Mouse (Mus musculus) v-Abl transformed pro-B cells (cell line): Measurements from ENCODE around the gene Itga3.

Source experiments
- in situ Hi-C, 2 experiments: fragments of 400-800 bp; cut with MboI; formaldehyde crosslinking; loops; one replicate each; pipeline ENCODE4 v1.15.1; 2025; ENCODE audit not compliant: unreplicated experiment in 2 of 2

The Itga3 gene

DNA sequence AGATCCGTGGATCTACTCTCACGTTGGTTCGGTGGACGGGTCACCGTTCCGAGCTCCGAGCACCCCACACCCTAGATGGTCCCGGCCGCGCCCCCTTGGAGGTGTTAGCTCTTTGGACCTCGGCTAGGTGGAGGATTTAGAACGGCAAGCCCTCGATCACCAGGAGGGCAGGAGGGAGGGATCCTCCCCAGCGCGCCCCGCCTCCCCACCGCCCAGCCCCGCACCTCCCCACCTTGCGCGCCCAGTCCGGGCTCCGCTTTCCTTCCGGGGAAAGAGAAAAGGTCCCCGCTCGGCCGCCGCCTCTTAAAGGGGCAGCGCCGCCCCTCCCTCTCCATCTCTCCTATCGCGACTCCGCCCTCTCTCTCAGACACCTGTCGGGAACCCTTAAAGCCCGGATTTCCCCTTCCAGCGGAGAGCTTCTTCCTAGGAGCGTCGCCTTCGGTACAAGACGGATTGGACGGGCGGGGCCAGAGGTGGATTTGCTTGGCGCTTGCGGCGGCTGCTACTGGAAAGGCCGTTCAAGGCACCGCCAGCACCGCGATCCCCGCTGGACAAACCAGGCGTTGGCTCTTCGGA, at the start of gene Itga3:
Gene Itga3, minus strand, starts transcription at position 266 of the 576 bp plus-strand sequence.
- in situ Hi-C loops, result no loop called here

DNA sequence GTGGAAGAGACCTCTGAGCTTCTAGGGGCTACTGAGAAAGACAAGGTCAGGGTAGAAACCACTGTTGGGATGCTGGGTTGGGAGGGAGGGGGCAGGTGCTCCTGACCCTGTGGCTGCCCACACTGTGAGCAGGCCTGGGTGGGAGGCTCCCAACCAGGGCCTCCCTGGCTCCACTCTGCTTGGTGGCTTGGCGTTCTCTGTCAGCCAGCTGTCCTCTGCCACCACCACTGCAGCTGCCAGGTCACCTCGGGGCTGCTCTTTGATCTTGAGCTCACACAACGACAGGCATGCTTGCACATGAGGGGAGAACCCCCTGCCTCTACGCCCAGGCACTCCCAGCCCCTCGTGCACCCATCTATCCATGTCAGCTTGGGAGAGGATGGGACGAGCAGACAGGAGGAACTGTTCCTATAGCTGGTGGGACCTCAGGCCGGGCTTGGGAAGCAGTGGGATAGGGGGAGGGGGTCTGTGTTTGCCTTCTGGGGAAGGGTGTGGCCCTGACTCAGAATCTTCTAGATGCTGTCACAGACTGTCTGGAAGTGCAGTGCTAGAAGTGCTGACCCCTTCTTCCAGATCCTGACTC, 48.9 kb upstream of the Itga3 start:
- in situ Hi-C loops, result no loop called here

DNA sequence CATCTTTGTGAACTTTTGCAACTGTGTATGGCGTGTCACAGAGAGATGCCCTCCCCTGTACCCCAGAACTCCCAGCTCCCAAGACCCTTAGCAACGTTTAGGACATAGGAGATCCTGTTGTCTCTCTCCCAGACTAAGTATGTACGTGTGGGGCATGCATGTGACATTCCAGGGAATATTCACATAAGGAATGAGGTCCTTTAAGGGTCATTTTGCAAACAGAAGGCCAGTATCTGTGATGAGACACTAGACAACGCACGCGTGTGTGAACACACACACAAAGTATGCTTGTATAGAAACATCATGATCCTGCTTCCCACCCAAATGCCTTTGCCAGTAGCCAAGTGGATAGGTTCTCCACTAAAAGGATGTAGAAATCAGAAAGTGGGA, 45.5 kb upstream of the Itga3 start:
- in situ Hi-C loops, result loop anchor here (5.0 to 25.0 kb wide), 2 partner anchors 120 to 265 kb away; partner anchors contain the start of gene Slc35b1 (in 1 of the 2)

DNA sequence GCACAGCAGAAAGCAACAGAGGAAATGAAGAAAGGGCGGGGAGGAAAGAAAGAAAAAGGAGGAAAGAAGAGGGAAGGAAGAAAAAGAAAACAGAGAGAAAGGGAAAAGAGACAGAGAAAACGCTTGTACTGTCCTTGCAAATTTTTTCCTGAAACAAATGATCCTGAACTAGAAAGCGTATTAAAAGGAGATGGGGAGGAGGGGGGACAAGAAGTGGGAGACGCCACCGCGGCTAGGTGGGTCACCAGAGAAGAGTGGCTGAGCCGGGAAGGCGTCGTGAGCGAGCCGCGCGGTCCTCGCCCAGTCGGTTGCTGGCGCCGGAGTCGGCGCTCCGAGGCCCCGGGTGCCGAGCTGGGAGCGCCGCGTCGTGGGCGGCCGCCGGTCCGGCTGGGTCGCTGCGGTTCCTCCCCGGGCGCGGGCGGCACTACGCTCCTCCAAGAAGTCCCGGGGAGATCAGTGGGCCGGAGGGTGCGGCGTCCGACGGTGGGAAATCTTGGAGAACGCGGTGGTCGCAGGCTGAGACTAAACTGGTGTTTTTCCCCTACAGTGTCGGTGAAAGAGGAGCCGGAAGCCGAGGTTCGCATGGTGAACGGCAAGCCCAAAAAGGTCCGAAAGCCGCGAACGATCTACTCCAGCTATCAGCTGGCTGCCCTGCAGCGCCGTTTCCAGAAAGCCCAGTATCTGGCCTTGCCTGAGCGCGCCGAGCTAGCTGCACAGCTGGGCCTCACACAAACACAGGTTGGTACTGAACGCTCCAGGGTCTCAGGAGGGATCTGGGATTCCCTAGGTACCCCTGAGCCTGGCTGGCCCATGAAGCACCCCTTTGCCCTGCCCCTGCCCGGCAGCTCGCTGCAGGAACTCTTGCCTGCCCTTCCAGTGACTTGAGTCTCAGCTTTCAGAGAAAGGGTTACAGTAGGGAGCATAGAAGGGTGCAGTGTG, 44.8 kb upstream of the Itga3 start:
- in situ Hi-C loops, result loop anchor here (5.0 to 25.0 kb wide), 2 partner anchors 121 to 266 kb away; partner anchors contain the start of gene Slc35b1 (in 1 of the 2)

DNA sequence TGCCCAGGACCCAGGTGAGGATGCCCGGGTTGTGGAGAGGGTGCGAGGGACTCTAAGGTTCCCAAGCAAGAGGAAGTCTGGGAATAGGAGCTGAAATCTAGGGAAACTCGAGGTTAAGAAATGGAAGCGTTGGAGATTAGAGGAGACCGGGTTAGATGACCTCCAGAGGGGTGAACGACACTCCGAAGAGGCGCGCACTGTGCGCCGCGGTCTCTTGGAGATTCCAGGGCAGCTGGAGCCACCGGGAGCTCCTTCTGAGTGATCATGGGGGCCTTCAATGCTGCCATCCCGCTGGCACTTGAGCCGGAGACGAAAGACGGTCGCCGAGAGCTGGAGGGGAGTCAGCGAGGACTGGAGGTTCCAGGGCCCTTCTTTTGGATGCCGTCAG, 44.0 kb upstream of the Itga3 start:
- in situ Hi-C loops, result loop anchor here (5.0 to 25.0 kb wide), 2 partner anchors 122 to 267 kb away; partner anchors contain the start of gene Slc35b1 (in 1 of the 2)

DNA sequence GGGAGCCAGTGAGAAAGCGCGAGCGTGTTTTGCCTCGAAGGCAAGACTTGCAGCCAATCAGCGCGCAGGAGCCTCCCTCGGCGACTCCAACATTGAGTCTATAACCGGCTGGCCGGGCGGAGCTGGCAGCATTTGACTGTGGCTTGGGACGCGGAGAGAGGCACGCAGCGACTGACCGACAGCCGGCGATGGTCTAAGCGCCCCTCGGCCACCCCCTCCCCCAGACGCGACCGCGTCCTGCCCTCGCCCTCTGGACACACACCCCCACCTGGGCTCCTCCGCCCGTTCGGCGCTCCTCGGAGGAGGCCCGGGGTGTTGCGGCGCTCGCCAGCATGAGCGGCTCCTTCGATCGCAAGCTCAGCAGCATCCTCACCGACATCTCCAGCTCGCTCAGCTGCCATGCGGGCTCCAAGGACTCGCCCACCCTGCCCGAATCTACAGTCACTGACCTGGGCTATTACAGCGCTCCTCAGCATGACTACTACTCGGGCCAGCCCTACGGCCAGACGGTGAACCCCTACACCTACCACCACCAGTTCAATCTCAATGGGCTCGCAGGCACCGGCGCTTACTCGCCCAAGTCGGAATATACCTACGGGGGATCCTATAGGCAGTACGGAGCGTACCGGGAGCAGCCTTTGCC, 43.5 kb upstream of the Itga3 start, which contains the start of gene Dlx3:
Gene Dlx3, plus strand, starts transcription at position 130 of the 643 bp plus-strand sequence.
- in situ Hi-C loops, result loop anchor here (5.0 to 25.0 kb wide), 5 partner anchors 122 to 402 kb away; partner anchors contain the start of gene Slc35b1 (in 1 of the 2)

DNA sequence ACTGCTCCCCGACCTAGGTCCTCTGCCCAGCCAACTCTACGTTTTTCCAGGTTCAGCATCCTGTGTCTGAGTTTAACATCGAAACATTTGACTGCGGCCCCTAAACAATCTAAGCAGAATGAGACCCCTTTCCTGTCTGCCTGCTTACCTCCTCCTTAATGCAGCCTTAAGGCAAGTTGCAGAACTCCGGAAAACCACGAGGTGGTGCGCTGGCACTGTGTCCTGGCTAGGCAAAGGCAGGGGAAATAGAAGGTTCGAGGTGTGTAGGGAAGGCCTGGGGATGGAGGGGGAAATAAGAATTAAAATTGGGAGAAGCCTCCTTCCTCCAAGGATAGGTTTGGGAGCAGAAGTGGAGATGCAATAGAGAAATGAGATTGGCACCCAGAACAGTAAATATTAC, 41.9 kb upstream of the Itga3 start:
- in situ Hi-C loops, result loop anchor here (5.0 to 25.0 kb wide), 4 partner anchors 139 to 404 kb away; partner anchors contain the start of gene Slc35b1 (in 1 of the 2)

DNA sequence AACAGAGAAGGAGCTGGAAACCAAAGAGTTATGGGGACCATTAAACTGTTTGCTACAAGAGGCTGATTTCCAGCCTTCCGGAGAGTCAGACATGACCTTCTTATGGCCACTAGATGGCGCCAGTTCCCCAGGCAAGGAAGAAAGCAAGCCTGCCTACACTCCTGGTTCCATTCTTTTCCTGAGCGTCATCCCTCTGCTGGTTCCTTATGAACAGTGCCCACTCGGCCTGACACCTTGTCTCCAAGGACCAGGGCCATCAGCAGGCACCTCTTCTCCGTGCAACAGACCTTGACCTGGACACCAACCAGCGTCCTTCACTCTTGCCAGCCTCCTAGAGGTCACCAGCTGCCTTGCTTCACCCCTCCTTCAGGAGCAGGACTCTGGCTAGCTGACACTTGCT, 40.4 kb upstream of the Itga3 start:
- in situ Hi-C loops, result loop anchor here (5.0 to 25.0 kb wide), 4 partner anchors 140 to 405 kb away; partner anchors contain the start of gene Slc35b1 (in 1 of the 2)

DNA sequence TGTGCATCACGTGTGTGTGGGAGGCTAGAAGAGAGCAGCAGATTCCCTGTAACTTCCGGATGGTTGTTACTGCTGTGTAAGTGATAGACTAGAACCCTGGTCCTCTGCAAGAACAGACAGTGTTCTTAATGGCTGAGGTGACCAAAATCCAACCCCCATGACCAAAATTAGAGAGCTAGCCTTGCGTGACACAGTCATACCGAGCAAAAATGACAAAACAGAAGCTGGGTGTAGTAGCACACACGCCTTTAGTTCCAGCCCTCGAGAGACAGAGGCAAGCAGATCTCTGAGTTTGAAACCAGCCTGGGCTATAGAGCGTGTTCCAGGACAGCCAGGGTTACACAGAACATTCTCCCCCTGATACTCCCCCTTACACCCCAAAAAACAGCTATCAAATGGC, 33.5 kb upstream of the Itga3 start:
- in situ Hi-C loops, result loop anchor here (5.0 to 25.0 kb wide), 3 partner anchors 277 to 412 kb away; partner anchors contain the start of gene Slc35b1 (in 1 of the 2)

DNA sequence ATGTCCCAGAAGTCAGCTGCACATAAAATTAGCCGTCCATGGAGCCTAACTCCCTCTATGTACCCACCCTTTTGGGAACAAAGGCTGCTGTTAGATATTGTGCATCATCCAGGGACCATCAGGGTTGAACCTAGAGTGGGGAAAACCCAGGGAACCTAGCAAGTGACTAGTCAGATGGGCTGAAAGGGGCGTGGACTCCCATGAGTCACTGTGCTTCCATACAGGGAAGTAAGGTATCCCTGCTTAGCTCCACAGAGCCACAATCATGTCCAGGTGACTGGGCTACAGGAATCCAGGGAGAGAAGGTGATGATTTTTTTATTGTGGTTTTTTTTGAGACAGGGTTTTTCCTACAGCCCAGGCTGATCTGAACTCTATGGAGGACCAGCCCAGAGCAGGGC, 32.4 kb upstream of the Itga3 start:
- in situ Hi-C loops, result loop anchor here (5.0 to 25.0 kb wide), 5 partner anchors 62 to 278 kb away; partner anchors contain the start of genes Col1a1 (in 1 of the 2), Hils1 (in 1 of the 2) and Slc35b1 (in 1 of the 2)

DNA sequence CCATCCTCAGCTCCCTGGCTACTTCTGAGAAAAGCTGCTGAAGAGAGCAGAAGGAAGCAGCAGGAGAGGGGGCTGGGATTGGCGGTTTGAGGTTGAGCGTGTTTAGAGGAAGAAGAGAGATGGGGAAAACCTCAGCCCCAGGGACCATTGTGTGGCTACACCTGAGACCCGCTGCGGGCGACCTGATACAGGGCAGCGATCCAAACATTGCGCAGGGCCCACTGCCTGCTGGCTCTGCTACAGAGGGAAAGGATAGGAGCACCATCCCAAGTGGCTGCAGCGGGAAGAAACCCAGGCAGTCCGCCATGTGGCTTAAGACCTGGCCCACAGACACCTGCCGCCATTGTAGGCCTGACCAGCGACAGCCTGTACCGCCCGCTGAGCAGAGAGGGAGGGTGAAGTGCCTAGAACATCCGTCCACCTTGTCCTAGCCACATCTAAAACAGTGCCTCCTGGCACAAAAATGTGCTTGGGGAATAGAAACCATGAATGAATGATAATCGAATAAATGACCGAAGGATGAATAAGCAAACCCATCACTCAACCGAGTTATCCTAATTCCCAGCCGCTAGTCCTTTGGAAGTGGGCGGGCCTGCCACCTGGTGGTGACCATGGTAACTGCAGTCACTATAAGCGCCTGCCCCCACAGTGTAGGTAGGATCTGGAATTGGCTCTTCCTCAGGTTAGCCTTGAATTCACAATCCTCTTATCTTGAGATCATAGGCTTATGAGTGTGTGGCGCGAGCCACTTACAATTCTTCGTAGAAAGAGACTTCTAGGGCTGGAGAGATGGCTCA, 30.0 kb upstream of the Itga3 start:
- in situ Hi-C loops, result loop anchor here (5.0 to 25.0 kb wide), 5 partner anchors 59 to 281 kb away; partner anchors contain the start of genes Col1a1 (in 1 of the 2), Hils1 (in 1 of the 2) and Slc35b1 (in 1 of the 2)

DNA sequence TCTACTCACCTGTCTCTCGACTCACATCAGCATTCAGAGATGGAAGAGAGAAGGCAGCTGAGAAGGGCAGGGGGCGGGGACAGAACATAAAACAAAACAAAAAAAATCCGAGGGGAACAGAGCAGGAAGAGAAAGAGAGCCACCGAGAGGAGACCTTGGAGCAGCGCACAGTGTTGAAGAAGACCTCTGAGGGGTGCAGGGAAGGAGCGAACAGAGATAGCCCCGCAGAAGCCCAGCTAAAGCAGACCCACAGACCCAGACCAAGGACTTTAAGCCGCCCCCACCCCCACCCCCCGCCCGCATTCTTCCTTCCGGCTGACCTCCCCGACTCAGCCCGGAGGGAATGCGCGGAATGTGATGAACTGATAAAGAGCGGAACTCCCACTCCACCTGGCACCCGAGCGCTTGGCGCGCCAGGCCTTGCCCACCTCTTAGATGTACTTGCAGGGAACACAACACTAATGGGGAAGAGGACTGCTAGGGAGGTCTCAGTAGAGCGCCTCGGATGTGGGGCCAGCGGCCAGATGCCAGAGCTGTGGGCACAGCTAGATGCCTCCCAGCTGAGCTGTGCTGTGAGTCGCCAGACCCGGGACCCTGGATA, 28.8 kb upstream of the Itga3 start:
- in situ Hi-C loops, result loop anchor here (5.0 to 25.0 kb wide), 5 partner anchors 58 to 282 kb away; partner anchors contain the start of genes Col1a1 (in 1 of the 2), Hils1 (in 1 of the 2) and Slc35b1 (in 1 of the 2)

DNA sequence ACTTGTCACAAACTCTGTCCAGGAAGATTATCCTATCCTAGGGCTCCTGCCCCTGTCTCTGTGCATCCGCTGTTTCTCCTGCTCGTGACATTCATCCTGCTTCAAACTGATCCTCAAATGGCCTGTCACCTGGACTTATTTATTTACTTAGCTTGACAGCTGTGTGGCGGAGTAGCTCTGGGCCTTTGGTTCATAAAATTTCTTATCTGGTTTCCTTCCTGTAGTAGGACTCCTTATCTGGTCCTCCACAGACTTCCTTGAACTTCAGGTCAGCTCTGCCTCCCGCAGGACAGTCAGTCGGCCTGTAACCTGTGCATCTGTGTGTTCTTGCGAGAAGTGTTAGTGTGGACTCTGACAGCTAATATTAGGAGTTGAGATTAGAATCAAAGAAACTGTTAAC, 27.7 kb upstream of the Itga3 start:
- in situ Hi-C loops, result loop anchor here in 1 of 2 experiments (10.0 to 25.0 kb wide), 2 partner anchors 139 to 283 kb away; partner anchors contain the start of genes Hils1 and Slc35b1

DNA sequence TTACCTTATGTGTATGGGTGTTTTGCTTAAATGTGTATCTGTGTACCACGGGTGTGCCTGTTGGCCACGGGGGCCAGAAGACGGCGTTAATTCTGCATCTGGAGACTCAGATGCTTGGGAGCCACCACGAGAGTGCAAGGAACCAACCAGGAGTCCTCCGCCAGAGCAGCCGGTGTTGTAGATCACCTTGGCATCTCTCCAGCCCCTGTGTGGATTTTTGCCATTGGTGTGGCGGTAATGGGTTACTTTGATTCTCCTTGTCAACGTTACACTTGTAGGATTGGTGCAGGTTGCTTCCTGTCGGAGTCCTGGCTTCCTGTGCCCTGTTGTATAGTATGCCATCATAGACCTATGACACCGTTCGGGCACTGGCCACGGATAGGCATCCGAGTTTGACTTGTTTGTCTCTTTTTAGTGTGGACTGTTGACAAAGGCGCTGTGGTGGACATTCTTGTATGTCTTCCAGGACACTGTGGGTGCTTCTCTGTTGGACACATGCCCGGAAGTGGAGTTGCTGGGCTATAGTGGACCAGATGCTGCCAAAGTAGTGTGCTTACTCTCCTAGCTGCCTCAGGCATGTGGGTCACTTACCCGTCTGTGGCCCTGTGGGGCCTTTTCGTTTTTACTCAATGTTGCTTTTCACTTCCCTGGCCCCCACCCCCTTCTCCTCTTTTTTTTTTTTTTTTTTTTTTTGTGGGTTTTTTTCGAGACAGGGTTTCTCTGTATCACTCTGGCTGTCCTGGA, 25.7 kb upstream of the Itga3 start:
- in situ Hi-C loops, result loop anchor here in 1 of 2 experiments (10.0 to 25.0 kb wide), 2 partner anchors 138 to 285 kb away; partner anchors contain the start of genes Hils1 and Slc35b1

DNA sequence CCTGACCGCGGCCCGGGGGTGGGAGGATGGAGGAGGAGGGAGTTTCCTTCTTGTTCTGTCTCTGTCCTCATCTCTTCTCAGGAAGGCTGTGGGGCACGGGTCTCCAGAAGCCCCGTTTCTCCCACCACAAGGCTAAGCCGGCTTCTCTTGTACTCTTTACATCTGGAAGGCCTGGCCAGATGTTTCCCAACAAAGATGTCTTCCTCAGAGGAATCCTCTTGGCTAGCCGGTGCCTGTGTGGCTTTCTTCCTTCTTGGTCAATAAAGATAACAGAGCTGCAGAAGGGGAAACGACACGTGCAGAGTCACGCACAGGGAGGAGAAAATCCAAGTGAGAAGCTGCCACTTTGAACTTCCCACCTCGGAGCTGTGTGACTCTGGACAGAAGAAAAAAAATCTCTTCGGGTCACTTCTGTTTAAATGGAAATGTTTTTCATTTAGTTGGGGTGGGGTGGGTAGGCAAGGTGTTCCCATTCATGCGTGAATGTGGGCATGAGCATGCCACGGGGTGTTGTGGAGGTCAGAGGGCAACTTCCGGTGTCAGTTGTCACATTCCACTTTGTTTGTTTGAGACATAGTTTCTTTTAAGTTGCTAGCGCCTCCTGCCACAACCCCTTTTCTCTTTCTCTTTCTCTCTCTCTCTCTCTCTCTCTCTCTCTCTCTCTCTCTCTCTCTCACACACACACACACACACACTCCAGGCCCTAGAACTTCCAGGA, 24.6 kb upstream of the Itga3 start:
- in situ Hi-C loops, result loop anchor here in 1 of 2 experiments (10.0 to 25.0 kb wide), 2 partner anchors 136 to 286 kb away; partner anchors contain the start of genes Hils1 and Slc35b1

DNA sequence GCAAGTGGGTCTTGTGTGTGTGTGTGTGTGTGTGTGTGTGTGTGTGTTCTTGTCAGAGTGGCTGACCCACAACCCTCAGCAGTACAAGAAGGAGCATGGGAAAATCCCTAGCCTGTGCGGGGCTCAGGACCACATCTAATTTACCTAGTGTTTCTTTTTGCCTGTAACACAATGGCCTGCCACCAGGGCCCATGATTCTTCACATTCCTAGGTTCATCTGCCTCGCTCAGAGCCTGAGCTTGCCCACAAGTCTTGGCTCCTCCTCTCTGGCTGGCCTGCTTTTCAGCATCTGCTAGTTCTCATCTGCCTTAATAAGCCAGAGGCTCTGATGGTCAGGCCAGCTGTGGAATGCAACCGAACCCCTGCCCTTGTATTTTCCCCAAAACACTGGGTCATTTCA, 23.8 kb upstream of the Itga3 start:
- in situ Hi-C loops, result loop anchor here in 1 of 2 experiments (10.0 to 25.0 kb wide), 2 partner anchors 136 to 287 kb away; partner anchors contain the start of genes Hils1 and Slc35b1
